Mouse (Mus musculus): ENCODE measurements around the gene Cd3eap.

- TF ChIP-seq CTCF (IDR thresholded peaks at IDR 0.05; ENCODE audit: borderline replicate concordance, control insufficient read depth, extremely low read depth, insufficient read depth, low read length, poor library complexity) (no peak), POLR2A (IDR thresholded peaks at IDR 0.05; ENCODE audit: control insufficient read depth, extremely low read depth, insufficient read depth, low read length, poor library complexity) (no peak)
Measured at GRCm38 (mm10) chr7:19399496-19400280, 40.4 kb upstream of the Cd3eap start.
